Mouse (Mus musculus) embryonic stem cell, embryonic (primary cell): ENCODE data around the gene Cckbr.

Source experiments
- CTCF ChIA-PET, 4 experiments: fragments of 300-600 bp in 2 of 4; fragments of 350-600 bp in 2 of 4; sonication (Branson Sonifier 250); formaldehyde crosslinking; loops; one replicate each; lab custom pipeline; 2022; ENCODE audit warnings: inconsistent platforms in 2 of 4; lab: Charles Lee
- POLR2A ChIA-PET, 4 experiments: fragments of 300-600 bp in 2 of 4; fragments of 350-600 bp in 2 of 4; sonication (Branson Sonifier 250); formaldehyde crosslinking; loops; one replicate each; lab custom pipeline; 2022; ENCODE audit warnings: antibody characterized with exemption in 4 of 4, inconsistent platforms in 1 of 4; lab: Charles Lee

Gene Cckbr

DNA sequence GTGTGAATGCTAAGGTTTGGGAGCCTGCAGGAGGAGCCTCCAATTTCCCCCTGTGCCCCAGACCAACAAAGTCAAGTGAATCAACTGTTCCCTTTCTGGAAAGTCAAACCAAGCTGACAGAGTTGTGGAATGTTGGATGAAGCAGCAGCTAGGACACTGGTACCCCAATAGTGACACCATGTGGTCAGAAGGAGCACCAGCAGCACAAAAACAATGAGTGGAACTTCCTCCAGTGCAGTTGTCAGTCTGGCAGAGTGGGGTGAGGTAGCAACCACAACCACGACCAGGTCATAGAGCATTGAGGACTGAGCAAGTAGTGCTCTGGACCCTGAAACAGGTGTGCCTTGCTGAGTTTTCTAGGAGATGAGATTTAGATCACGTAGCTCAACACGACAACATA is 52.3 kb downstream of the Cckbr start:
- ChIA-PET CTCF (interaction anchor here (0.5 to 3.4 kb wide), 17 partner anchors 32 to 222 kb away, joined by 3 to 20 read pairs (median 4); partner anchors contain the start of genes Cckbr (in 2 of the 4), Dnhd1 (in 1 of the 4) and Fam160a2 (in 1 of the 4)), POLR2A (interaction anchor here in 3 of 4 experiments (0.7 to 1.3 kb wide), 6 partner anchors 24 to 98 kb away, joined by 3 to 4 read pairs (median 3); partner anchors contain the start of gene Fam160a2 (in 1 of the 3))

DNA sequence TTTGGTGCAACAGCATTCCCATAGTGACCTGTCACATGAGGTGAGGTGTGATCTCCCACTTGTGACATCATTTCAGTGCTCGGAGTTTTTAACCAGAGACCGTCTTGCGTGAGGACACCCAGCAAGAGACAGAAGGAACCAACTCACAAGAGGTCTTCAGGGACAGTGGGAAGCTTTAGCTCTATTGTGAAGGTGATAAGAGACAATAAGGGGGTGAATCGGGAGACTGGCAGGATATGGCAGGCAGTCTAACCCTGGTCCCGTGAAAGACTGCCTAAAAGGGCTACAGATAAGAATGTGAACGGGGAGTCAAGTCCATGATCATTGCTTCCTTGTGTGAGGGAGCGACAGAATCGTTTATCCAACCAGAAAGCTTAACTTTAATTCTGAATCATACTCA is 52.8 kb downstream of the Cckbr start:
- CTCF ChIA-PET, result interaction anchor here (0.7 to 3.4 kb wide), 15 partner anchors 32 to 222 kb away, joined by 3 to 20 read pairs (median 4); partner anchors contain the start of genes Cckbr (in 1 of the 4) and Fam160a2 (in 1 of the 4)
- POLR2A ChIA-PET, result interaction anchor here in 3 of 4 experiments (0.7 to 1.3 kb wide), 6 partner anchors 25 to 98 kb away, joined by 3 to 4 read pairs (median 3); partner anchors contain the start of gene Fam160a2 (in 1 of the 3)

DNA sequence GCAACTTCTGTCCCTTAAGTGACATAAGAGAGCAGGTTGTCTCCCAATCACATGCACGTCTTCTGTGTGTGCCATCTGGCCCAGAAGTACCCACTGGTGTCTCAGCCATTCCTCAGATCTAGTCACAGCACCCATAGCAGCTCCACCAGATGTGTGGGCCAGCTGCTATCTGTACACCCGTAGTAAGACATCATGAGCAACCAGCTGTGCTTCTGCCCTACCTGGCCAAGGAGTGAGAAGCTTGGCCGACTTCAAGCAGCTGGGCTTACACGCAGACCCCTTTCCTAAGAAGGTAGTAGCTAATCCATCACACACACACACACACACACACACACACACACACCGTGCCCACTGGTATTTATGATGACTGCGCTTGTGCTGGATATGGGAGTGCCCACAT is 53.7 kb downstream of the Cckbr start:
- POLR2A ChIA-PET, result no interaction called here
- CTCF ChIA-PET, result interaction anchor here in 2 of 4 experiments (2.1 to 3.4 kb wide), 2 partner anchors 68 kb away, joined by 11 to 20 read pairs; no protein-coding TSS in a partner anchor

DNA sequence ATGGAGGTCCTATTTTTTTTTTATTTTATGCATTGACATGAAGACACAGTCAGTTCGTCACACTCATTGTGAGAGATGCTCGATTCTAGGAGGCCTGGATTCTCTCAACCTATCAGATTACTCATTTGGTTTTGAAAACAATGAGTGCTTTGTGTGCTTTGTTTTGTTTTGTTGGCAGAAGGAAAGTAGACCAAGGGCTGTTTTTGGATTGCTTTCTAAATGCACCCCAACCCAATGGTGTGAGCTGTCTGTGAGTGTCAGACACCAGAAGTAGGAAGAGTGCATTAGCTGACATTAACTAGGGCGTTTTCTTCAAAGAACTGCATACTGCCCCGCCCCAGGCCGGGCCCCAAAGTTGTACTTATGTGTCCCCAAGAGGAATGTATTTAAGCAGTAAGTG is 54.5 kb downstream of the Cckbr start:
- POLR2A ChIA-PET, result interaction anchor here in 2 of 4 experiments (0.9 to 1.9 kb wide), 3 partner anchors 50 to 80 kb away, joined by 3 to 11 read pairs (median 9); partner anchors contain the start of gene Fam160a2 (in 2 of the 2)
- CTCF ChIA-PET, result interaction anchor here in 3 of 4 experiments (0.6 to 2.1 kb wide), 3 partner anchors 35 to 70 kb away, joined by 3 to 5 read pairs (median 4); no protein-coding TSS in a partner anchor

DNA sequence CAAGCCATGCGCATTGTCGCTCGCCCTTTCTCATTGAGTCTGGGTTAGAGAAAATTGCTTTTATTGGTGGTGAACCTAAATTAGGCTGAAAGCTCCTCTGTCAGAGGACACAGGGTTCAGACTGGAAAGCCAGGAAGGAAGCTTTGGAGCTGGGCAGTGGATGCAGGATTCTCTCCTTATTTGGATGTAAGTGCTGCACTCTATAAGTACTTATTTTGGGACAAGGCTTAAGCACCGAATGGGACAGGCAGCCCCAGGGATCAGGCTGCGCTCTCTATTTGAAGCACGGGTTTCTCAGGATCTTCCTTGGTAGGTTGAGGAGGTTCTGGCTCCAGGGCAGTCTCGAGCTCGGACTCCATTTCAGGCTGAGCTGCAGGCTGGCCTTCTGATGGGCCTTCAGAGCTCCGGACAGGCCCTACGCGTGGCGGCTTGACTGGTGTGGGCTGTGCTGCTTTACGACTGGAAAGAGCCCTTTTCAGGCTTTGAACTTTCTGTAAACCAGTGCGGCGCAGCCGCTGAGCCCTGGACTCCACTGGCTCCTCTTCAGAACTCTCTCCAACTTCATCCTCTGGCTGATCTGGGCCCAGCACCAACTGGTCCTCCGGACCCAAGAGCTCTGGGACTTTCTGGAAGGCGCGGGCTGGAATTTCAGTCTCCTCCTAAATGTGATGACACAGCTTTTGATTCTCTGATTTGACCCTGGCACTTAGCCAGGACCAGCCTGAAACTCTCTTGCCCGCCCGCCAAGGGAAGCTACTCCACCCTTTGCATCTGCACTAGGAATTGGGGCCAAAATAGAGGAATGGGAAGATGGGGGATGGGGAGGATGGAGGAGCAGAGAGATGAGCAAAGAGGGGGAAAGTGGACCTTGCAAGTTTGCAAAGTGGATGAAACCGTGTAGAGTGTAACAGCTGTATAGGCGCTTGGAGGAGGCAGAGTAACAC is 55.3 kb downstream of the Cckbr start:
- CTCF ChIA-PET, result interaction anchor here (0.6 to 2.1 kb wide), 6 partner anchors 31 to 71 kb away, joined by 3 to 5 read pairs (median 4); no protein-coding TSS in a partner anchor
- POLR2A ChIA-PET, result interaction anchor here in 3 of 4 experiments (0.9 to 1.9 kb wide), 4 partner anchors 49 to 81 kb away, joined by 3 to 11 read pairs (median 6); partner anchors contain the start of gene Fam160a2 (in 3 of the 3)

DNA sequence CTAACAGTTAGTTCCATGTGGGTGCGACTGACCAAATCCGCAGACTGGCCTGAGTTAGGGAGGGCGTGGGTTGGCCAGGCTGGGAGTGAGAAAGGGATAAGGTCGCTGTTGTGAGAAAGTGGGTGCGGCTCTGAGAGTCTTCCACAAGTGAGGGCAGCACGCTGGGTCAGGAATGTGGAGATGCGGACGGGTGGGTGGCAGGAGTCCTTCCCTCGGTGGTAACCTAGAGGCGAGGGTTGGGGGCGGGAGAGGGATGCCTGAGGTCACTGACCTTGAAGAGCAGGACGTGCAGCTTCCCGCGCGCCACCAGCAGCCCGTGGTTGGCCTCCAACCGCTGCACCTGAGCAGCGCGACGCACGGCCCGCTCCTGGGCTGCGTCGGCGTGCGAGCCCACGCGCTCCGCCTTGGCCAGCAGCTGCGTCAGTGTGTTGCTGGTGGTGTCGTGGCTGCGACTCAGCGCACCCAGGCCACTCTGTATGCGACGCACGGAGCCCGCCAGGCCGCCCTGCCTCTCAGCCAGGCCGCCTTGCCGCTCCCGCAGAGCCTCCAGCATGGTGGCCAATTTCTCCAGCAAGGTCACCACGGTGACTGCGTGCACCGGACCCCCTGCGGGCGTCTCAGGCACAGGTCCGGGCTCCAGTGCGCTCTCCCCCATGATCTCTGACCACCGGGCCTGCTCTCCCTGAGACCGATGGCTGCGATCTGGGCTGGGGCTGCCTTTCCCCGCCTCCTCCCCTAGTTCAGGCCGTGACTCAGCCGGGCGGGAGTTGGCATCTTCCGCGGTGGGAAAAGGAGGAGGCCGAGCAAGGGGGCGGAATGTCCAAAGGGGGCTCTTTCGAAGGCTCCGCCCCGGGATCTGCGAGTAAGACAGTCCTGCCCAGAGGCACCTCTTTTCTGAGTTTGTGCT is 56.2 kb downstream of the Cckbr start, which contains the start of gene Cavin3:
Cavin3 (minus strand) TSS at position 796 of the 907 bp plus-strand sequence.
- ChIA-PET CTCF (interaction anchor here in 3 of 4 experiments (0.6 to 2.1 kb wide), 5 partner anchors 30 to 70 kb away, joined by 3 to 5 read pairs (median 3); no protein-coding TSS in a partner anchor), POLR2A (interaction anchor here in 3 of 4 experiments (0.9 to 1.9 kb wide), 4 partner anchors 81 to 82 kb away, joined by 3 to 11 read pairs (median 6); partner anchors contain the start of gene Fam160a2 (in 3 of the 3))

DNA sequence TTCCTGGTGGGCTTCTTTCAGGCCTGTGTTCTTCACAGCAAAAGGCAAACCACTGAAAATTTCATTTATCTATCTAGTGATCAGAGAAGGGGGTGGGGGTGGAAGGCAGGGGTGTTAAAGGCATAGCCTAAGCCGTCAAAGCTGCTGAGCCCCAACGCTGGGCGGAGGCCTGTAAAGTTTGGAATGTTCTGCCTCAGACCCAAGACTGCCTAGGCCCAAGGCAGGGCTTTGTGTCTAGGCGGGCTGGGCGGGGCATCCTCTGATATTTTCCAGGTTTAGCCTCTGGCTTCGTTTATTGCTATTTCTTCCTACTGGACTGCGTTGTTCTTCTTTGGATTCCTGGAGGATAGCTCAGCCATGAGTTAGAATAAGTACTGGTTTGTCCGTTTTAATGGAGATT is 56.9 kb downstream of the Cckbr start:
- CTCF ChIA-PET, result no interaction called here
- POLR2A ChIA-PET, result interaction anchor here in 2 of 4 experiments (0.5 to 1.7 kb wide), 2 partner anchors 30 to 82 kb away, joined by 3 to 4 read pairs; partner anchors contain the start of gene Fam160a2 (in 1 of the 2)

DNA sequence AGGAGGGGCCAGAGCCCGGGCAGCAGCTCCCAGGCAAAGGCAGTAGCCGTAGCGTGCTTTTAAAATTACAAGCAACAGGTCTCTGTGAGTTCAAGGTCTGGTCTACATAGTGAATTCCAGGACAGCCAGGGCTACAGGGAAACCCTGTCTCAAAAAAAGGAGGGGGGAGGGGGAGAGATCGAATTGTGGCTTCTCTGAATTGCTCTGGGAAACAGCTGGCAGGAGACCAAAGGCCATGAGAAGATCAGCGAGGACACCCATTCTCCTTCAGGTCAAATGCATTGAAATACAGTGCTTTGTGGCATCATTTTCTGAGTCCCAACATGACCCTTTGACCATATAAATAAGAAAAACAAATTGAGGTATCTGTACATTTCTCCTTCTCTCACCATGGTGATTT is 59.5 kb downstream of the Cckbr start:
- ChIA-PET CTCF (no interaction called here), POLR2A (interaction anchor here in 1 of 4 experiments (1.4 kb wide), 1 partner anchor 85 kb away, joined by 6 read pairs; no protein-coding TSS in a partner anchor)

DNA sequence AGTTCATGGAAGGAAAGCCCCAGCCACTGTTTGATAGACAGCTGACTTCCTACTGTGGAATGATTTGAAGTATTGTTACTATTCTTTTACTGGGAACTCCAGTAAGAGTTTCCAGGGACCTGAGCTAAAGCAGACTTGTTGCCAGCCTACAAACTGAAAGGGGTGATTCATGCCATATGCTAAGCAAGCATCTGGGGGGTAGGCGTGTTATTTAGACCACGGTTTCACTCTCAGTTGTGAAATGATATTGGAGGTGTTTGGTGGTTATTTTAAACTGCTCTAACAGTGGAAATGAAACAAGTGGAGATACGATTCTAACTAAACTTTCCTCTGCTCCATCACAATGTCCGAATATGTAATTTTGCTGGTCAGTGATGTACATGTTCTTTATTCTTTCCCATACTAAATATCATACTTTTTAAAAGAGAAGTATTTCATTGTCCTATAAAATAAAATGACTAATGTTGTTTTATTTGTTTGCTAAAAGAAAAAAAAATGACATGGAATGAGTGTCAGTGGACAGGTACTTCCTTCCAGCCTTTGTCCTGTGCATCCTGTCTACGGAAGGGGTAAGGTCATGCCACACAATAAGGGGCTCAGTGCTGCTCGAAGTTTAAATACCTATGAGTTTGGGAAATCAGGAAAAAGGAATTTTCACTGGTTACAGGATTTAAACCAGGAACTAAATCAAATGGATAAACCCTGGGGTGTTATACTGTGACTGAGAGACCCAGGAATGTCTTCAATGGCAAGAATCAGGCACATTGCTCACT is 61.8 kb downstream of the Cckbr start:
- CTCF ChIA-PET, result no interaction called here
- POLR2A ChIA-PET, result interaction anchor here in 1 of 4 experiments (0.6 kb wide), 1 partner anchor 1925 kb away, joined by 3 read pairs; no protein-coding TSS in a partner anchor

DNA sequence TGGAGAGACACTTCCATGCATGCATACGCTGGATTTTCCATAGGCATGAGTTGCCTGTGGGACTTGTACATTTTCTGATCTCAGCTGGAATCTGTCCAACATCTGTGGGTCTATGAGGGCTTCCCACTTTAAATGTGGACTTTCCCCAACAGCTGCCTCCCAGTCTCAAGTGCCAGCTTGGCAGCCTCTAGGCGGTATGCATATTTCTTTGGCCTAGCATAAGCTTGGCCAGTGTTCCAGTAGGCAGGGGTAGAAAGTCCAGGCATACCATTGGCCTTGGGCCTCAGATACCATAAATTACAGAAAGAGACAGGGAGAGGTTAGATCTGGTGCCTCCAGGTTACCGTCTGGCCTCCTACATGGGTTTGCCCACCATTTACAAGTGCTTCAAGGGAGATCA is 72.3 kb downstream of the Cckbr start:
- ChIA-PET POLR2A (no interaction called here), CTCF (no interaction called here)

DNA sequence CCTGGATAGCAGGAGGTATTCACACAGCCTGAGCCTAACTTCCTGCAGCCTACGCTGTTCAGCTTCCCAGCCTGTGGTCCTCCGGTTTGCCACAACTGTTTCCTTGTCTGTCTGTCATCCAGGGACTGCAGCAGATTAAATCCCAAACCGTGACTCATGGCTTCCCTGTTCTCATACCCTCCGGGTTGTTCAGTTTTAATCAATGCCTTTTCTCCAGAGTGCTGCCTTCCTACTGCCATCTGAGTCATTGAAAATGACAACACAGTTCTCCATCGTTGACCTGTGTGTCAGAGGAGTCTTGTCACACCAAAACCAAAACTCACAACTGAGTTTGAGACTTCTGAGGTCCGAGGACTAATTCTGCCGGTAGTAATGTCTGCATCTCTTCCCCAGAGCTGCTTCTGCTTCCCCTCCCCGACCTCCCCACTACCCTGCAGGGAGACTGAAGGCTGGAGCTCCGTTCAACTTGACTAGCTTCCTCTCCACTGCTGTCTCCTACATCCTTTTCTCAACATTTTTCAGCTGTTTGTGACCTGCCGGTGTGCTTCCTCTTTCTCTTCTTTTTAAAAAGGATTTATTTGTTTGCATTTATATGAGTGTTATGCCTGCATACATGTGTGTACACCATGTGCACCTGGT is 73.4 kb downstream of the Cckbr start:
- ChIA-PET POLR2A (interaction anchor here in 1 of 4 experiments (0.7 kb wide), 1 partner anchor 376 kb away, joined by 3 read pairs; no protein-coding TSS in a partner anchor), CTCF (no interaction called here)

DNA sequence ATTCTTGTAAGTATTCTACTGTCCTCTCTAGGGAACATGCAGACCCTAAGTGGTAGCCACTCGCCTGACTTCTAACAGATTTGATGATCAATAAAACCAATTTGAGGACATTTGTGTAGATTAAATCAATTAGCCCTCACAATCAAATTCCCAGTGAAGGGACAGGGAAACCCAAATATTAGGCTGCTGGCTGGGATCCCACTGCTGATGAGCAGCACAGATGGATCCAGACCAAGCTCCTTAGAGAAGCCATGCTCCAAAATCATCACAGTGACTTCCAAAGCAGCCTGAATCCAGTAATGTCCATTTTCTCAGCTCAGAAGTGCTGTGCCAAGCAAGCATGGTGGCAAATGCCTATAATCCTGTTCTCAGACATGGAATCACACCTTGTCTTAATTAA is 74.1 kb downstream of the Cckbr start:
- CTCF ChIA-PET, result no interaction called here

DNA sequence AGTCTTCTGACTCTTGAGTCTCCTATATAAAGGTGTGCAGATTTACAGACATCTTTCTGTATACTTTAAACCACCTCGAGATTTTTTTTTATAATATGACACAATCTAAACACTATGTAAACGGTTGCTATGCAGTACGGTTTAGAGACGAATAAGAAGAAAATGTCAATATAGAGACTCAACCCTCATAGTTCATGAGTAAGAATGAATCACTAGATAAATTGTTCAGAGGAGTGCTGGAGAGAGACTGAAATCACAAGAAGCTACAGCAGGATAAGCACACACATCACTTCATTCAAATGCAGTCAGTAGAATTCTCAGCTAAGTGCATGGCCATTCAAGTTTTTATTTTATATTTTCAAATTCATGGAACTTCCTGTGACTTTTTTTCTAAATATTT is 76.5 kb downstream of the Cckbr start:
- CTCF ChIA-PET, result no interaction called here

More for the DNA sequence above, 74.1 kb downstream of the Cckbr start:
- POLR2A ChIA-PET, result no interaction called here

DNA sequence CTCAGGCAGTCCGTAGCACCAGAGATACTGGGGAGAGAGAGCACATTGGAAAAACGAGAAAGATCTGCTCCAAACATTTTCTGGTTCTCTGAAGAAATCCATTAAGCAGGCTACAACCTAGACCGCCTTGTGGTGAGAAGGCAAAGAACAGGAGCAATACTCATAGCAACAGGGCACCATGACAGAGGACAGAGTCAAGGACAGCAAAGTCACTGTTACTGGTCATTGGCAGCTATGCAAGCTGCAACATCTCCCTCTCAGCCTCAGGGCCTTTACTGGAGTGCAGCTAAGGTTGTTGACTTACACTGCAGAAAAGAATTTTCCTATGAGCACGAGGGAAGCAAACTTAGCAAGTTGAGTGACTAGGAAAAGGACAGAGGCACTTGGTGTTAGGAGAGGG is 81.7 kb downstream of the Cckbr start:
- ChIA-PET CTCF (no interaction called here), POLR2A (no interaction called here)

More for the DNA sequence above, 76.5 kb downstream of the Cckbr start:
- POLR2A ChIA-PET, result no interaction called here

DNA sequence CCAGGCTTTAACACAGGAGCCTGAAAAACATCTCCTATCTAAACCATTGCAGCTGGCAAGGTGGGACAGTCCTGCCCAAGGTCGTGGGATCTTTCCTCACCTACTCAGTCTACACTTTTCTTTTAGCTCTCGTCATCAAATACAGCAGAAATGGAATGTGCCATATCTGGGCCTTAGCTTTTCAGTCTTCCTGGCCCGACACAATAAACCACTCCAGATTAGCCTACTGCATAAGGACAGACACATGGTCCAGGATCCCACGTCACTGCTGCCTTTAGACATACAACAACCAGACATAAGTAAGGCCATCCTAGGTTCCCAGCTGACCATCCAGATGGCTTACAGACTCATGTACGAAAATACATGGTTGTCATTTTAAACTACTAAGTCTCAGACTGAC is 84.6 kb downstream of the Cckbr start:
- ChIA-PET POLR2A (interaction anchor here in 1 of 4 experiments (1.6 kb wide), 1 partner anchor 20 kb away, joined by 3 read pairs; no protein-coding TSS in a partner anchor), CTCF (interaction anchor here in 1 of 4 experiments (1.0 kb wide), 1 partner anchor 98 kb away, joined by 4 read pairs; no protein-coding TSS in a partner anchor)

DNA sequence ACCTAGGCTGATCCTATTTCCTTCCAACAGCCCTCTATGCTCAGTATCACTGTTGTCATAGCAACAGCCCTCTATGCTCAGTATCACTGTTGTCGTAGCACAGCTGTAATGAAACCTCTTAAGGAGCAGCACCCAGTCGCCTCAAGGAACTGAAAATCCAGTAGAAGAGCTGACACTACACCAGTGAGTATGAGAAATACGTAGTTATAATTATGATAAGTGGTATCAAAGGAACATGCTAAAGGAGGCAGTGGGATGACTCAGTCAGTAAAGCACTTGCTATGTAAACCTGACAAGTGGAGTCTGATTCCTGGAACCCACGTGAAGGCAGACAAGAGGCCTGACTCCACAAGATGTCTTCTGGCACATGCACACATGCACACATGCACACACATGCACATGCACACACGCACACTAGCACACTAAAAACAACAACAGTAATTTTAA is 88.3 kb downstream of the Cckbr start:
- ChIA-PET POLR2A (no interaction called here), CTCF (interaction anchor here in 1 of 4 experiments (0.6 kb wide), 1 partner anchor 438 kb away, joined by 4 read pairs; no protein-coding TSS in a partner anchor)
